ENCODE assay signal across 15 mouse cellular contexts in genomic region chr7:141169866-141170265, GRCm38 (mm10). TPM values are rescaled to one million over a fixed set of nuclear protein-coding genes. Genes with fewer than 3 reads are reported as not detected.
DNase-seq lines count a peak whose midpoint lies in the region; ATAC-seq and TF ChIP-seq lines count a peak whose summit lies in the region.
"Had no signal": no experiment of that assay in that cellular context is flagged by ENCODE, and none has a peak within 500 bp of the region (broad histone marks: within the 10 kb centered on the region; RNA-seq: fewer than 3 reads in every experiment).

No protein-coding gene starts in this region.

- peaks cover 47% of the 10 kb centered on the region for H3K4me1 ChIP-seq in heart, embryonic 13.5 days
- peaks cover 15% of the 10 kb centered on the region for H3K4me1 ChIP-seq in heart, adult 2 months (ENCODE audit: control insufficient read depth, insufficient read depth, low read length)
- H3K4me1 ChIP-seq in lung, embryonic 16.5 days (replicated peaks; ENCODE audit: control insufficient read depth, insufficient read depth, low read length), result peaks cover 28% of the 10 kb centered on the region
- H3K4me1 ChIP-seq in liver, embryonic 16.5 days (ENCODE audit: control insufficient read depth, low read depth, low read length), result peaks cover 59% of the 10 kb centered on the region
- H3K4me1 ChIP-seq in stomach, embryonic 16.5 days (ENCODE audit: control insufficient read depth, insufficient read depth, low read length), result peaks cover 28% of the 10 kb centered on the region
- H3K4me1 ChIP-seq in cerebellum, adult 2 months (ENCODE audit: control insufficient read depth, insufficient read depth, low read length), result peaks cover 14% of the 10 kb centered on the region; the same call in 1 of the 2 replicates

- H3K36me3 ChIP-seq in heart, embryonic 13.5 days, result peaks cover 16% of the 10 kb centered on the region
- no peaks in the 10 kb centered on the region for H3K36me3 ChIP-seq in heart, adult 2 months (ENCODE audit: control insufficient read depth, insufficient read depth, low read length)
- peaks cover 3% of the 10 kb centered on the region for H3K36me3 ChIP-seq in lung, embryonic 16.5 days (ENCODE audit: control insufficient read depth, insufficient read depth, low read length)
- no peaks in the 10 kb centered on the region for H3K36me3 ChIP-seq in liver, embryonic 16.5 days (ENCODE audit: control insufficient read depth, insufficient read depth)
- peaks cover 3% of the 10 kb centered on the region; the same call in 1 of the 2 replicates for H3K36me3 ChIP-seq in stomach, embryonic 16.5 days (ENCODE audit: control insufficient read depth, insufficient read depth, low read length)

- no peak for DNase-seq in heart, adult 2 months
- DNase-seq in lung, postnatal 10 days, result no peak
- DNase-seq in layer of hippocampus, adult 18-20 months (ENCODE audit: low spot score in 2 of 2), result no peak
- no peak for DNase-seq in cerebellum, adult 2 months
- DNase-seq: cerebellum, postnatal 36 days; layer of hippocampus, adult 9-11 months; thymus, postnatal 4 days had no signal

- TF ChIP-seq EP300 in heart, adult 2 months (IDR thresholded peaks at IDR 0.05; ENCODE audit: insufficient read depth, low read depth, low read length), result no peak

- H3K27me3 ChIP-seq in heart, embryonic 13.5 days (replicated peaks), result no peaks in the 10 kb centered on the region
- H3K27me3 ChIP-seq in heart, adult 2 months (ENCODE audit: control insufficient read depth, insufficient read depth, low read length), result no peaks in the 10 kb centered on the region
- H3K27me3 ChIP-seq in lung, embryonic 16.5 days (ENCODE audit: control insufficient read depth, insufficient read depth, low read depth, low read length), result no peaks in the 10 kb centered on the region
- H3K27me3 ChIP-seq in liver, embryonic 16.5 days (ENCODE audit: control insufficient read depth, insufficient read depth, low read depth, low read length), result no peaks in the 10 kb centered on the region
- H3K27me3 ChIP-seq in stomach, embryonic 16.5 days (ENCODE audit: control insufficient read depth, insufficient read depth, low read length), result no peaks in the 10 kb centered on the region
- H3K27me3 ChIP-seq in cerebellum, adult 2 months (ENCODE audit: control insufficient read depth, insufficient read depth, low read length), result no peaks in the 10 kb centered on the region
- H3K27me3 ChIP-seq: hindbrain, embryonic 12.5 days had no signal

- H3K79me2 ChIP-seq in heart, adult 2 months (replicated peaks; ENCODE audit: control insufficient read depth, insufficient read depth, low read length), result no peaks in the 10 kb centered on the region

- no peaks in the 10 kb centered on the region for H3K9me3 ChIP-seq in heart, embryonic 13.5 days
- H3K9me3 ChIP-seq in lung, embryonic 16.5 days (ENCODE audit: control insufficient read depth, low read length), result no peaks in the 10 kb centered on the region
- no peaks in the 10 kb centered on the region for H3K9me3 ChIP-seq in liver, embryonic 16.5 days (replicated peaks; ENCODE audit: control insufficient read depth, low read length)
- H3K9me3 ChIP-seq in stomach, embryonic 16.5 days (replicated peaks; ENCODE audit: control insufficient read depth, low read length), result no peaks in the 10 kb centered on the region
- H3K9me3 ChIP-seq: hindbrain, embryonic 12.5 days had no signal

- ATAC-seq in heart, embryonic 13.5 days (ENCODE audit: extremely low read depth, insufficient number of reproducible peaks, low FRiP score, low TSS enrichment), result no peak
- ATAC-seq in lung, embryonic 16.5 days (ENCODE audit: low read depth), result no peak
- ATAC-seq in liver, embryonic 16.5 days (ENCODE audit: low read depth), result no peak
- no peak for ATAC-seq in stomach, embryonic 16.5 days (ENCODE audit: insufficient read depth, low FRiP score)

- peak overlapping the region; percentile 89; the same call in 1 of the 2 replicates for H3K9ac ChIP-seq in heart, embryonic 13.5 days
- H3K9ac ChIP-seq in heart, adult 2 months (ENCODE audit: low read depth, low read length), result no peak overlapping the region; the same call in 1 of the 2 replicates
- H3K9ac ChIP-seq in lung, embryonic 16.5 days (ENCODE audit: low read length), result no peak overlapping the region
- no peak overlapping the region for H3K9ac ChIP-seq in liver, embryonic 16.5 days (ENCODE audit: low read depth, low read length)
- peak overlapping the region; percentile 4; the same call in 1 of the 2 replicates for H3K9ac ChIP-seq in stomach, embryonic 16.5 days (ENCODE audit: low read length)
- H3K9ac ChIP-seq: hindbrain, embryonic 12.5 days had no signal

- no peak overlapping the region for H3K4me3 ChIP-seq in heart, embryonic 13.5 days
- no peak overlapping the region for H3K4me3 ChIP-seq in heart, adult 2 months
- no peak overlapping the region for H3K4me3 ChIP-seq in lung, embryonic 16.5 days (ENCODE audit: low read length)
- H3K4me3 ChIP-seq in liver, embryonic 16.5 days (ENCODE audit: low read depth, low read length), result no peak overlapping the region
- H3K4me3 ChIP-seq in stomach, embryonic 16.5 days (replicated peaks; ENCODE audit: low read length), result no peak overlapping the region
- H3K4me3 ChIP-seq in cerebellum, adult 2 months (replicated peaks; ENCODE audit: insufficient read depth, low read depth, low read length), result no peak overlapping the region
- H3K4me3 ChIP-seq: hindbrain, embryonic 12.5 days had no signal

- no peak for TF ChIP-seq CTCF in heart, adult 2 months (IDR thresholded peaks at IDR 0.05)
- no peak for TF ChIP-seq CTCF in cerebellum, adult 2 months (IDR thresholded peaks at IDR 0.05; ENCODE audit: borderline replicate concordance, insufficient read depth, low read depth, low read length)

- no peak for TF ChIP-seq POLR2A in heart, adult 2 months (IDR thresholded peaks at IDR 0.05; ENCODE audit: insufficient read depth, low read depth, low read length)
- no peak for TF ChIP-seq POLR2A in cerebellum, adult 2 months (IDR thresholded peaks at IDR 0.05; ENCODE audit: borderline replicate concordance, insufficient read depth, low read length)

- H3K27ac ChIP-seq in heart, embryonic 13.5 days (replicated peaks), result 0 out of 2 replicates have a peak overlapping the region, but pooled peaks have one; percentile 20
- no peak overlapping the region for H3K27ac ChIP-seq in heart, adult 2 months
- peak overlapping the region; percentile 48 for H3K27ac ChIP-seq in lung, embryonic 16.5 days (ENCODE audit: low read length)
- H3K27ac ChIP-seq in liver, embryonic 16.5 days (ENCODE audit: low read length), result peak overlapping the region; percentile 51; the same call in 1 of the 2 replicates
- H3K27ac ChIP-seq in stomach, embryonic 16.5 days (ENCODE audit: low read length), result peak overlapping the region; percentile 94
- no peak overlapping the region for H3K27ac ChIP-seq in cerebellum, adult 2 months (ENCODE audit: insufficient read depth, low read length)
- H3K27ac ChIP-seq: hindbrain, embryonic 12.5 days; kidney, postnatal 0 days had no signal

- no peak overlapping the region for H3K4me2 ChIP-seq in heart, embryonic 13.5 days
- H3K4me2 ChIP-seq in lung, embryonic 16.5 days (ENCODE audit: low read depth, low read length), result no peak overlapping the region
- H3K4me2 ChIP-seq in liver, embryonic 16.5 days (ENCODE audit: low read depth, low read length), result no peak overlapping the region
- no peak overlapping the region for H3K4me2 ChIP-seq in stomach, embryonic 16.5 days (ENCODE audit: low read depth, low read length)
- H3K4me2 ChIP-seq: hindbrain, embryonic 12.5 days had no signal

- intact Hi-C loops in heart, adult 2 months (cut with DNase I), result loop anchor here (5.0 kb wide), 2 partner anchors 163 to 313 kb away; partner anchors contain the start of genes Bet1l, Gm45785 and Ric8a

RNA-seq across cellular contexts. Expression of gene Rnh1, which starts 2.8 kb away (rescaled TPM):
- 92.2 and 102 TPM in 2 replicates for polyA plus RNA-seq in heart, embryonic 13.5 days (2015; fragmentation: Nextera tagmentation; extraction: Ambion mirVana)
- 10 to 100 TPM; 62.9 to 73.9 TPM for total RNA-seq in heart, adult 2 months (2021)
- 73.2 and 96.7 TPM in 2 replicates for polyA plus RNA-seq in heart, adult 2 months (2012; rRNA removed)
- polyA plus RNA-seq in lung, embryonic 16.5 days (2015; fragmentation: Nextera tagmentation; extraction: Ambion mirVana), result 153 and 165 TPM in 2 replicates
- polyA plus RNA-seq in liver, embryonic 16.5 days (2015; fragmentation: Nextera tagmentation; extraction: Ambion mirVana), result 70.1 and 71.7 TPM in 2 replicates
- polyA plus RNA-seq in stomach, embryonic 16.5 days (2015; fragmentation: Nextera tagmentation; extraction: Ambion mirVana), result 240 and 265 TPM in 2 replicates
- total RNA-seq in layer of hippocampus, adult 18-20 months (2021), result 10 to 100 TPM; 35.5 to 45.9 TPM
- polyA plus RNA-seq in cerebellum, adult 2 months (2012; rRNA removed), result 66.9 and 67.4 TPM in 2 replicates

RNA-seq across cellular contexts. Expression of gene Hras, which starts 23.9 kb away (rescaled TPM):
- polyA plus RNA-seq in heart, embryonic 13.5 days (2015; fragmentation: Nextera tagmentation; extraction: Ambion mirVana), result 67.5 and 90.7 TPM in 2 replicates
- 100 to 1,000 TPM in 1 of 2 experiments, 10 to 100 TPM in 1; 90.8 to 105 TPM for total RNA-seq in heart, adult 2 months (2021)
- 63.7 and 79.9 TPM in 2 replicates for polyA plus RNA-seq in heart, adult 2 months (2012; rRNA removed)
- 48.5 and 48.8 TPM in 2 replicates for polyA plus RNA-seq in lung, embryonic 16.5 days (2015; fragmentation: Nextera tagmentation; extraction: Ambion mirVana)
- polyA plus RNA-seq in liver, embryonic 16.5 days (2015; fragmentation: Nextera tagmentation; extraction: Ambion mirVana), result 35.3 and 40.1 TPM in 2 replicates
- polyA plus RNA-seq in stomach, embryonic 16.5 days (2015; fragmentation: Nextera tagmentation; extraction: Ambion mirVana), result 45.1 and 48.0 TPM in 2 replicates
- 100 to 1,000 TPM; 201 TPM for total RNA-seq in layer of hippocampus, adult 18-20 months (2021)
- 169 and 186 TPM in 2 replicates for polyA plus RNA-seq in cerebellum, adult 2 months (2012; rRNA removed)

RNA-seq across cellular contexts. Expression of gene Lrrc56, which starts 24.1 kb away (rescaled TPM):
- 3.1 and 3.3 TPM in 2 replicates for polyA plus RNA-seq in heart, embryonic 13.5 days (2015; fragmentation: Nextera tagmentation; extraction: Ambion mirVana)
- total RNA-seq in heart, adult 2 months (2021), result 1 to 10 TPM; 2.3 to 3.1 TPM
- polyA plus RNA-seq in heart, adult 2 months (2012; rRNA removed), result 4.6 and 4.9 TPM in 2 replicates
- 8.6 and 8.9 TPM in 2 replicates for polyA plus RNA-seq in lung, embryonic 16.5 days (2015; fragmentation: Nextera tagmentation; extraction: Ambion mirVana)
- polyA plus RNA-seq in liver, embryonic 16.5 days (2015; fragmentation: Nextera tagmentation; extraction: Ambion mirVana), result 8.3 and 9.5 TPM in 2 replicates
- polyA plus RNA-seq in stomach, embryonic 16.5 days (2015; fragmentation: Nextera tagmentation; extraction: Ambion mirVana), result 7.1 TPM in 2 replicates
- 1 to 10 TPM; 4.3 to 4.5 TPM for total RNA-seq in layer of hippocampus, adult 18-20 months (2021)
- polyA plus RNA-seq in cerebellum, adult 2 months (2012; rRNA removed), result 5.6 and 6.3 TPM in 2 replicates

RNA-seq across cellular contexts. Expression of gene Lmntd2, which starts 44.0 kb away (rescaled TPM):
- 0.56 and 0.72 TPM in 2 replicates for polyA plus RNA-seq in heart, embryonic 13.5 days (2015; fragmentation: Nextera tagmentation; extraction: Ambion mirVana)
- not detected for total RNA-seq in heart, adult 2 months (2021)
- polyA plus RNA-seq in heart, adult 2 months (2012; rRNA removed), result 0.18 and 0.20 TPM in 2 replicates
- polyA plus RNA-seq in lung, embryonic 16.5 days (2015; fragmentation: Nextera tagmentation; extraction: Ambion mirVana), result 1.3 and 1.4 TPM in 2 replicates
- 0.80 and 0.84 TPM in 2 replicates for polyA plus RNA-seq in liver, embryonic 16.5 days (2015; fragmentation: Nextera tagmentation; extraction: Ambion mirVana)
- 4.8 and 6.3 TPM in 2 replicates for polyA plus RNA-seq in stomach, embryonic 16.5 days (2015; fragmentation: Nextera tagmentation; extraction: Ambion mirVana)
- not detected for total RNA-seq in layer of hippocampus, adult 18-20 months (2021)
- polyA plus RNA-seq in cerebellum, adult 2 months (2012; rRNA removed), result 0.19 and 0.26 TPM in 2 replicates
- total RNA-seq: left cerebral cortex, postnatal 10 days; midbrain, postnatal 0 days had no signal

RNA-seq across cellular contexts. Expression of gene Rassf7, which starts 45.8 kb away (rescaled TPM):
- polyA plus RNA-seq in heart, embryonic 13.5 days (2015; fragmentation: Nextera tagmentation; extraction: Ambion mirVana), result 15.1 and 15.3 TPM in 2 replicates
- total RNA-seq in heart, adult 2 months (2021), result under 1 TPM; 0.25 to 0.42 TPM
- 2.2 and 3.3 TPM in 2 replicates for polyA plus RNA-seq in heart, adult 2 months (2012; rRNA removed)
- 69.4 and 86.6 TPM in 2 replicates for polyA plus RNA-seq in lung, embryonic 16.5 days (2015; fragmentation: Nextera tagmentation; extraction: Ambion mirVana)
- 23.9 and 26.4 TPM in 2 replicates for polyA plus RNA-seq in liver, embryonic 16.5 days (2015; fragmentation: Nextera tagmentation; extraction: Ambion mirVana)
- polyA plus RNA-seq in stomach, embryonic 16.5 days (2015; fragmentation: Nextera tagmentation; extraction: Ambion mirVana), result 82.3 and 104 TPM in 2 replicates
- 1 to 10 TPM in 1 of 2 experiments, under 1 TPM in 1; 0.71 to 1.5 TPM for total RNA-seq in layer of hippocampus, adult 18-20 months (2021)
- polyA plus RNA-seq in cerebellum, adult 2 months (2012; rRNA removed), result 5.5 TPM in 2 replicates

Comparison
In these comparisons a context has a peak if more than half of its experiments do, and no peak if none do; other contexts are left out.
1. H3K27ac ChIP-seq: peak in heart, embryonic 13.5 days (single experiment), lung, embryonic 16.5 days (single experiment), liver, embryonic 16.5 days (single experiment) and stomach, embryonic 16.5 days (single experiment); none in heart, adult 2 months (single experiment) and cerebellum, adult 2 months (single experiment).
2. H3K9ac ChIP-seq: peak in heart, embryonic 13.5 days (single experiment) and stomach, embryonic 16.5 days (single experiment); none in heart, adult 2 months (single experiment), lung, embryonic 16.5 days (single experiment) and liver, embryonic 16.5 days (single experiment).